Mouse (Mus musculus) thymus, postnatal 0 days (tissue): ENCODE results near the gene Lig1. TPM values are rescaled to one million over a fixed set of nuclear protein-coding genes. Genes with fewer than 3 reads are reported as not detected.

Experiments
- DNase-seq: peaks from one replicate; pipeline ENCODE4 v3.0.0-alpha.2; 2015; ENCODE audit warnings: low spot score
- polyA plus RNA-seq: library from polyadenylated mRNA; unstranded; fragments of >200 nt; fragmentation: Nextera tagmentation; extraction: Ambion mirVana; gene quantifications from 2 replicates; pipeline ENCODE4 v1.2.1, GENCODE M21; 2015

The Lig1 gene
- polyA plus RNA-seq, 1 experiment from 2014 or later, result 129 TPM

GRCm38 (mm10) chr7:13310493-13311199 lies 33.6 kb downstream of the Lig1 start:
- no peak for DNase-seq

GRCm38 (mm10) chr7:13311401-13311800 lies 34.3 kb downstream of the Lig1 start:
- DNase-seq, result no peak

GRCm38 (mm10) chr7:13314095-13314597 lies 37.1 kb downstream of the Lig1 start:
- no peak for DNase-seq

- no peak for DNase-seq
Observed at GRCm38 (mm10) chr7:13321424-13321823, 44.3 kb downstream of the Lig1 start.

- no peak for DNase-seq
Observed at GRCm38 (mm10) chr7:13324316-13324715, 47.2 kb downstream of the Lig1 start, which contains the start of gene Pla2g4c. Pla2g4c (plus strand) TSS chr7:13324655.

- no peak for DNase-seq
Observed at GRCm38 (mm10) chr7:13330575-13330974, 53.5 kb downstream of the Lig1 start.

GRCm38 (mm10) chr7:13355943-13356342 lies 78.9 kb downstream of the Lig1 start:
- no peak for DNase-seq

Other genes with a start within 250 kb of the Lig1 start
- 226 and 230 TPM in 2 replicates for gene Chmp2a, start 242.5 kb upstream of the Lig1 start, polyA plus RNA-seq
- gene Ube2m, start 239.0 kb upstream of the Lig1 start, polyA plus RNA-seq, result 90.8 and 91.5 TPM in 2 replicates
- 1.1 and 1.6 TPM in 2 replicates for gene Mzf1, start 222.5 kb upstream of the Lig1 start, polyA plus RNA-seq
- not detected in 2 replicates for gene Vmn1r85, start 182.1 kb upstream of the Lig1 start, polyA plus RNA-seq
- gene Vmn1r86, start 157.4 kb upstream of the Lig1 start, polyA plus RNA-seq, result not detected in 2 replicates
- not detected in 2 replicates for gene Vmn1r87, start 137.1 kb upstream of the Lig1 start, polyA plus RNA-seq
- not detected in 2 replicates for gene Vmn1r88, start 117.7 kb upstream of the Lig1 start, polyA plus RNA-seq
- not detected in 2 replicates for gene Vmn1r89, start 64.3 kb upstream of the Lig1 start, polyA plus RNA-seq
- gene Zswim9, start 1.4 kb downstream of the Lig1 start, polyA plus RNA-seq, result 3.7 and 3.8 TPM in 2 replicates
- 0.55 and 0.60 TPM in 2 replicates for gene Pla2g4c, start 47.4 kb downstream of the Lig1 start, polyA plus RNA-seq
- not detected in 2 replicates for gene Cabp5, start 120.8 kb downstream of the Lig1 start, polyA plus RNA-seq
- not detected in 2 replicates for gene Bsph1, start 173.6 kb downstream of the Lig1 start, polyA plus RNA-seq